11 mouse cellular contexts compared by ENCODE assay signal in genomic region chr16:72678450-72678849, GRCm38 (mm10).
DNase-seq lines count a peak whose midpoint lies in the region; ATAC-seq and TF ChIP-seq lines count a peak whose summit lies in the region.
"Had no signal": no experiment of that assay in that cellular context is flagged by ENCODE, and none has a peak within 500 bp of the region (broad histone marks: within the 10 kb centered on the region; RNA-seq: fewer than 3 reads in every experiment).

No protein-coding gene starts in this region.

- peak; percentile 46 for DNase-seq in embryo, embryonic 9.5 days (ENCODE audit: extremely low spot score)
- peak; percentile 68 for DNase-seq in neural tube, embryonic 11.5 days (ENCODE audit: low spot score)
- DNase-seq in thymus, postnatal 0 days (ENCODE audit: low spot score), result no peak
- no peak for DNase-seq in stomach, postnatal 0 days (ENCODE audit: low spot score)
- DNase-seq in left cerebral cortex, adult 8-10 months (ENCODE audit: low spot score in 2 of 2), result no peak
- DNase-seq: kidney, adult 2 months; liver, postnatal 0 days had no signal

- 0 out of 2 replicates have a peak overlapping the region, but pooled peaks have one; percentile 4 for H3K27ac ChIP-seq in forebrain, embryonic 12.5 days
- no peak overlapping the region for H3K27ac ChIP-seq in forebrain, embryonic 15.5 days (replicated peaks)
- no peak overlapping the region for H3K27ac ChIP-seq in hindbrain, embryonic 16.5 days (ENCODE audit: low read depth, low read length)
- H3K27ac ChIP-seq in neural tube, embryonic 11.5 days (ENCODE audit: low read depth, low read length), result peak overlapping the region; percentile 74
- H3K27ac ChIP-seq in stomach, postnatal 0 days (replicated peaks), result no peak overlapping the region
- H3K27ac ChIP-seq: embryonic facial prominence, embryonic 15.5 days had no signal

- 51% methylated on average over 13 of the region's 13 CpGs for WGBS in forebrain, embryonic 12.5 days
- 49% methylated on average over 13 of the region's 13 CpGs for WGBS in forebrain, embryonic 15.5 days
- WGBS in hindbrain, embryonic 16.5 days, result 13% methylated on average over 13 of the region's 13 CpGs
- 10% methylated on average over 13 of the region's 13 CpGs for WGBS in neural tube, embryonic 11.5 days
- WGBS in stomach, postnatal 0 days, result 43% methylated on average over 13 of the region's 13 CpGs

- H3K4me1 ChIP-seq in forebrain, embryonic 12.5 days, result peaks cover 37% of the 10 kb centered on the region
- H3K4me1 ChIP-seq in forebrain, embryonic 15.5 days, result peaks cover 8% of the 10 kb centered on the region; the same call in 1 of the 2 replicates
- peaks cover 14% of the 10 kb centered on the region for H3K4me1 ChIP-seq in hindbrain, embryonic 16.5 days (ENCODE audit: control insufficient read depth, insufficient read depth, low read depth, low read length)
- peaks cover 16% of the 10 kb centered on the region; the same call in 1 of the 2 replicates for H3K4me1 ChIP-seq in neural tube, embryonic 11.5 days (ENCODE audit: control insufficient read depth, insufficient read depth, low read length)
- no peaks in the 10 kb centered on the region for H3K4me1 ChIP-seq in stomach, postnatal 0 days (replicated peaks; ENCODE audit: control insufficient read depth, insufficient read depth)

- peak; percentile 39; the same call in 1 of the 2 replicates for ATAC-seq in forebrain, embryonic 12.5 days (ENCODE audit: low FRiP score)
- no peak; the same call in 1 of the 2 replicates for ATAC-seq in forebrain, embryonic 15.5 days (replicated peaks)
- no peak for ATAC-seq in hindbrain, embryonic 16.5 days
- ATAC-seq in neural tube, embryonic 11.5 days (ENCODE audit: insufficient read depth, low FRiP score, low TSS enrichment), result peak; percentile 45; the same call in 1 of the 2 replicates
- no peak for ATAC-seq in stomach, postnatal 0 days (ENCODE audit: low FRiP score, low TSS enrichment)
- ATAC-seq: liver, postnatal 0 days had no signal

- no peaks in the 10 kb centered on the region for H3K36me3 ChIP-seq in forebrain, embryonic 12.5 days (replicated peaks)
- H3K36me3 ChIP-seq in forebrain, embryonic 15.5 days, result no peaks in the 10 kb centered on the region
- no peaks in the 10 kb centered on the region for H3K36me3 ChIP-seq in hindbrain, embryonic 16.5 days (ENCODE audit: control insufficient read depth, insufficient read depth, low read length)
- H3K36me3 ChIP-seq in neural tube, embryonic 11.5 days (ENCODE audit: control insufficient read depth, insufficient read depth, low read length), result no peaks in the 10 kb centered on the region
- no peaks in the 10 kb centered on the region for H3K36me3 ChIP-seq in stomach, postnatal 0 days (ENCODE audit: control insufficient read depth, insufficient read depth, low read length)
- H3K36me3 ChIP-seq: embryonic facial prominence, embryonic 15.5 days had no signal

- peaks cover 20% of the 10 kb centered on the region for H3K27me3 ChIP-seq in forebrain, embryonic 12.5 days
- H3K27me3 ChIP-seq in forebrain, embryonic 15.5 days, result no peaks in the 10 kb centered on the region
- H3K27me3 ChIP-seq in hindbrain, embryonic 16.5 days (replicated peaks; ENCODE audit: control insufficient read depth, insufficient read depth, low read length), result no peaks in the 10 kb centered on the region
- no peaks in the 10 kb centered on the region for H3K27me3 ChIP-seq in neural tube, embryonic 11.5 days (ENCODE audit: control insufficient read depth, insufficient read depth, low read length)
- no peaks in the 10 kb centered on the region for H3K27me3 ChIP-seq in stomach, postnatal 0 days (ENCODE audit: control insufficient read depth, insufficient read depth, low read length)
- H3K27me3 ChIP-seq: embryonic facial prominence, embryonic 15.5 days had no signal

- no peak overlapping the region for H3K4me2 ChIP-seq in forebrain, embryonic 12.5 days
- no peak overlapping the region for H3K4me2 ChIP-seq in forebrain, embryonic 15.5 days (replicated peaks)
- H3K4me2 ChIP-seq in hindbrain, embryonic 16.5 days (ENCODE audit: low read length), result peak overlapping the region; percentile 31
- H3K4me2 ChIP-seq in neural tube, embryonic 11.5 days (ENCODE audit: low read depth), result peak overlapping the region; percentile 7; the same call in 1 of the 2 replicates
- H3K4me2 ChIP-seq in stomach, postnatal 0 days (replicated peaks; ENCODE audit: low read depth), result no peak overlapping the region
- H3K4me2 ChIP-seq: embryonic facial prominence, embryonic 15.5 days had no signal

- no peaks in the 10 kb centered on the region for H3K9me3 ChIP-seq in forebrain, embryonic 12.5 days
- no peaks in the 10 kb centered on the region for H3K9me3 ChIP-seq in forebrain, embryonic 15.5 days
- no peaks in the 10 kb centered on the region for H3K9me3 ChIP-seq in hindbrain, embryonic 16.5 days (ENCODE audit: control insufficient read depth, low read length)
- no peaks in the 10 kb centered on the region for H3K9me3 ChIP-seq in neural tube, embryonic 11.5 days (ENCODE audit: control insufficient read depth, low read length)
- H3K9me3 ChIP-seq in stomach, postnatal 0 days (ENCODE audit: control insufficient read depth, low read length), result no peaks in the 10 kb centered on the region
- H3K9me3 ChIP-seq: embryonic facial prominence, embryonic 15.5 days had no signal

- no peak for TF ChIP-seq CTCF in stomach, postnatal 0 days (IDR thresholded peaks at IDR 0.05; ENCODE audit: low read depth)

- no peak overlapping the region for H3K9ac ChIP-seq in forebrain, embryonic 12.5 days
- no peak overlapping the region for H3K9ac ChIP-seq in forebrain, embryonic 15.5 days (replicated peaks)
- 0 out of 2 replicates have a peak overlapping the region, but pooled peaks have one; percentile 17 for H3K9ac ChIP-seq in hindbrain, embryonic 16.5 days (ENCODE audit: low read depth, low read length)
- H3K9ac ChIP-seq in neural tube, embryonic 11.5 days (ENCODE audit: low read length), result no peak overlapping the region
- H3K9ac ChIP-seq in stomach, postnatal 0 days (ENCODE audit: low read length), result no peak overlapping the region
- H3K9ac ChIP-seq: embryonic facial prominence, embryonic 15.5 days; liver, postnatal 0 days had no signal

- no peak for TF ChIP-seq EP300 in stomach, postnatal 0 days (optimal IDR thresholded peaks at IDR 0.05)

- H3K4me3 ChIP-seq in forebrain, embryonic 12.5 days (replicated peaks), result no peak overlapping the region
- no peak overlapping the region for H3K4me3 ChIP-seq in forebrain, embryonic 15.5 days
- H3K4me3 ChIP-seq in hindbrain, embryonic 16.5 days (ENCODE audit: low read length), result peak overlapping the region; percentile 6; the same call in 1 of the 2 replicates
- H3K4me3 ChIP-seq in neural tube, embryonic 11.5 days (ENCODE audit: low read depth, low read length), result no peak overlapping the region
- no peak overlapping the region for H3K4me3 ChIP-seq in stomach, postnatal 0 days (ENCODE audit: low read depth, low read length)
- H3K4me3 ChIP-seq: embryonic facial prominence, embryonic 15.5 days had no signal

Comparison
In these comparisons a context has a peak if more than half of its experiments do, and no peak if none do; other contexts are left out.
1. ATAC-seq: peak in forebrain, embryonic 12.5 days (single experiment) and neural tube, embryonic 11.5 days (single experiment); none in forebrain, embryonic 15.5 days (single experiment), hindbrain, embryonic 16.5 days (single experiment) and stomach, postnatal 0 days (single experiment).
2. H3K27ac ChIP-seq: peak in forebrain, embryonic 12.5 days (single experiment) and neural tube, embryonic 11.5 days (single experiment); none in forebrain, embryonic 15.5 days (single experiment), hindbrain, embryonic 16.5 days (single experiment) and stomach, postnatal 0 days (single experiment).
3. H3K4me2 ChIP-seq: peak in hindbrain, embryonic 16.5 days (single experiment) and neural tube, embryonic 11.5 days (single experiment); none in forebrain, embryonic 12.5 days (single experiment), forebrain, embryonic 15.5 days (single experiment) and stomach, postnatal 0 days (single experiment).
4. DNase-seq: peak in embryo, embryonic 9.5 days (single experiment) and neural tube, embryonic 11.5 days (single experiment); none in thymus, postnatal 0 days (single experiment), stomach, postnatal 0 days (single experiment) and left cerebral cortex, adult 8-10 months (0 of 2).